Mouse (Mus musculus) gastrocnemius, postnatal 25 days (tissue): Measurements from ENCODE around the gene Rexo4. TPM values are rescaled to one million over a fixed set of nuclear protein-coding genes. Genes with fewer than 3 reads are reported as not detected.

ENCODE experiments used
- DNase-seq: peaks from one replicate; pipeline ENCODE4 v3.0.0; 2022
- total RNA-seq, 2 experiments: library from RNA; stranded (reverse); gene quantifications; 1 replicate in 1 of 2; 2 replicates in 1 of 2; pipeline ENCODE4 v1.2.3; 2021

Rexo4 gene
- total RNA-seq, 2 experiments from 2014 or later, result 14.2 to 16.3 TPM

DNA sequence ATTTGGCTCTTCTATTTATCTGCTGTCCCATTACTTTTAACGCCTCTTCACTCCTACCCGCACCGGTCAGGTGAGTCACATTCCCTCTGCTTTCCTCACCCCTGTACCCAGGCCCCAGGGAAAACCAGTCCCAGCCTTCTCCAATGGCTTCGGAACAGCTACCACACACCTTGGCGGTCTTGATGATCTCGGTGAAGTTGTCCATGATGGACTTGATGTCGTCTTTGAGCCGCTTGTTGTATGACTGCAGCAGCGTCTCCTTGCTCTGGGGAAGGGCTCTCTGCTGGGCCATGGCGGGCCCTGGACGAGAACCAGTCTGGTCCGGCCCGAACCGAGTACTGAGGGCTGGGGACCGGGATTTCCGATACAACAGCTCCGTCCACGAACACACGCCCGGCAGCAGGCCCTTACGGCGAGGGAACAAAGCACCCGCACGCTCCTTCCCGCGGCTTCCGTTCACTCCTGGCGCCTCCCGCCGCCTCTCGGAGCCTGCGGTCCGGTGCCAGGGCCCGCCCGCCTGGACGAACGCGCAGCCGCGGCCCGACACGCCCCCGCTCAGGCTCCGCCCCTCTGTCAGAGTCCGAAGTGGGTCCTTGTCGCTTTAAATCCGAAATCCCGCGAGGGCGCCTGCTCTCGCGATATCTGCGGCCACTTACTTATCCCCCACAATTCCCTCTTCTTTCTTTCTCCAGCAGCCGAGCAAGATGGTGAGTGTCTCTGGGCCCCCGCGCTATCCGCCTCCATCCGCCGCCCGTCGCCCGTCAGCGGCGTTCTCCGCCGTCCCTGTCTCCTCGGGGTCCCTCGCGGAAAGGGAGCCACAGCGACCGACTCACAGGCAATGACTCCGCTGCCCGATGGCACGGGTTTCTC is 53.8 kb downstream of the Rexo4 start, which contains the start of the genes Med22 and Rpl7a:
Gene Med22, minus strand, starts transcription at position 554 of the 870 bp plus-strand sequence.
Gene Rpl7a, plus strand, starts transcription at position 641 of the 870 bp plus-strand sequence.
- peak; percentile 99 for DNase-seq

GRCm38 (mm10) chr2:26909387-26909784 is 54.8 kb downstream of the Rexo4 start:
- no peak for DNase-seq

DNA sequence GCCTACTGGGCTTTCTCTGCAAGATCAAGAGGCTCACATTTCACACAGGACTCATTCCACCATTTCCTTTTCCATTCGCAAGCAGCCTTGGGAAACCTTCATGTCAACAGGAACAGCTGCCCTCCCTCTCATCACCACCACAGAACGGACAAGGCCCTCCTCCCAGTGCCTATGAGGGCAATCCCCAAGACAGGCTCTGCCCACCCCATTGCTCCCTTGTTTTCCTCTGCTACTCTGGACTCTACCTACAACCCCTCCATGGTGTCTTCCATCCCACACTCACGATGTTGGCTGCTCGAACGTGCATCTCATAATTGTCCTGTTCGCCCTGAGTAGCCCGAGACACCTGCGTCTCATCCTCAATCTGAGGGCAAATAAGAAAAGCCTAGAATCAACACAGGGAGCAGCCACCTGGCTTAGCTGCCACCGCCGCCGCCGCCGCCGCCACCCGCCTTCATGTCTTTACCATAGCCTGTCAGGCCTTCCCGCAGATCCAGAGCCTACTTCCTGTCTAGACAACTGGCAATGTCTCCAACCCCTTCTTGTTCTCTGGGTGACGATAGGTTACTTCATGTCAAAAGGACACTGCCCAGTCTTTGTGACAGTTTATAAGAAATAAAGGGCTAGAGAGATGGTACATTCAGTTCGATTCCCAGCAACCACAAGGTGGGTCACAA is 55.3 kb downstream of the Rexo4 start:
- DNase-seq, result no peak

- no peak for DNase-seq
These were observed 57.1 kb downstream of the Rexo4 start for GRCm38 (mm10) chr2:26907109-26907508.

GRCm38 (mm10) chr2:26906431-26906830 is 57.8 kb downstream of the Rexo4 start:
- DNase-seq, result no peak

GRCm38 (mm10) chr2:26905936-26906335 is 58.2 kb downstream of the Rexo4 start:
- DNase-seq, result no peak

Other genes with a start within 250 kb of the Rexo4 start
- gene Abo, start 99.4 kb downstream of the Rexo4 start, total RNA-seq, result not detected
- 10 to 100 TPM; 10.3 to 12.0 TPM for gene Surf6, start 61.5 kb downstream of the Rexo4 start, total RNA-seq
- gene Med22, start 53.7 kb downstream of the Rexo4 start, total RNA-seq, result 10 to 100 TPM; 16.2 to 17.6 TPM
- gene Rpl7a, start 53.6 kb downstream of the Rexo4 start, total RNA-seq, result 100 to 1,000 TPM; 236 to 242 TPM
- 10 to 100 TPM; 10.9 to 12.5 TPM for gene Surf2, start 48.0 kb downstream of the Rexo4 start, total RNA-seq
- 10 to 100 TPM; 27.4 to 33.1 TPM for gene Surf1, start 47.9 kb downstream of the Rexo4 start, total RNA-seq
- gene Surf4, start 30.5 kb downstream of the Rexo4 start, total RNA-seq, result 10 to 100 TPM; 72.8 to 87.1 TPM
- not detected for gene Stkld1, start 30.3 kb downstream of the Rexo4 start, total RNA-seq
- gene Adamts13, start 9.0 kb upstream of the Rexo4 start, total RNA-seq, result not detected
- gene Cacfd1, start 45.5 kb upstream of the Rexo4 start, total RNA-seq, result 10 to 100 TPM; 27.9 to 30.2 TPM
- under 1 TPM; 0.10 to 0.16 TPM for gene Slc2a6, start 63.6 kb upstream of the Rexo4 start, total RNA-seq
- 10 to 100 TPM in 1 of 2 experiments, 1 to 10 TPM in 1; 4.8 to 14.4 TPM for gene Mymk, start 107.8 kb upstream of the Rexo4 start, total RNA-seq
- gene Adamtsl2, start 115.0 kb upstream of the Rexo4 start, total RNA-seq, result 1 to 10 TPM; 8.2 to 8.7 TPM
- not detected for gene Fam163b, start 178.1 kb upstream of the Rexo4 start, total RNA-seq
- not detected for gene Dbh, start 200.8 kb upstream of the Rexo4 start, total RNA-seq